Mouse (Mus musculus): ENCODE data around the gene Nlgn1. TPM values are rescaled to one million over a fixed set of nuclear protein-coding genes. Genes with fewer than 3 reads are reported as not detected.

Gene Nlgn1
- polyA plus RNA-seq, 2 experiments: not detected

GRCm38 (mm10) chr3:26002863-26003608 lies 329.2 kb downstream of the Nlgn1 start:
- Histone ChIP-seq H3K4me2 (ENCODE audit: low read depth) (no peak overlapping the region), H3K4me3 (ENCODE audit: insufficient read depth in 1 of 2, low read depth in 2 of 2, low read length in 2 of 2) (no peak overlapping the region), H3K9ac (replicated peaks) (no peak overlapping the region), H3K4me1 (replicated peaks; ENCODE audit: control insufficient read depth in 2 of 2, insufficient read depth in 2 of 2, low read length in 1 of 2) (no peaks in the 10 kb centered on the region), H3K27ac (no peak overlapping the region), H3K27me3 (ENCODE audit: control insufficient read depth, insufficient read depth, low read length) (no peaks in the 10 kb centered on the region), H3K9me3 (ENCODE audit: control insufficient read depth, low read length) (no peaks in the 10 kb centered on the region), H3K36me3 (replicated peaks; ENCODE audit: control insufficient read depth, insufficient read depth, low read depth) (no peaks in the 10 kb centered on the region)
- ATAC-seq (ENCODE audit: insufficient read depth) (no peak), DNase-seq (ENCODE audit: low read depth in 3 of 3, low spot score in 3 of 3) (no peak)
- no peak for TF ChIP-seq EP300 (IDR thresholded peaks at IDR 0.05; ENCODE audit: low read depth)
- TF ChIP-seq CTCF (IDR thresholded peaks at IDR 0.05; ENCODE audit: low read depth): no peak
- 62% methylated on average over 7 of the region's 7 CpGs for WGBS (ENCODE audit: insufficient replicate concordance)

GRCm38 (mm10) chr3:26002367-26002766 lies 329.9 kb downstream of the Nlgn1 start:
- no peaks in the 10 kb centered on the region for H3K4me1 ChIP-seq (replicated peaks; ENCODE audit: control insufficient read depth in 2 of 2, insufficient read depth in 2 of 2, low read length in 1 of 2)
- no peak overlapping the region for H3K4me3 ChIP-seq (ENCODE audit: insufficient read depth in 1 of 2, low read depth in 2 of 2, low read length in 2 of 2)
- H3K27ac ChIP-seq: no peak overlapping the region
- no peak overlapping the region for H3K4me2 ChIP-seq (ENCODE audit: low read depth)
- 22% methylated on average over 2 of the region's 2 CpGs for WGBS (ENCODE audit: insufficient replicate concordance)
- TF ChIP-seq EP300 (IDR thresholded peaks at IDR 0.05; ENCODE audit: low read depth) (no peak), CTCF (IDR thresholded peaks at IDR 0.05; ENCODE audit: low read depth) (no peak)
- DNase-seq (ENCODE audit: low read depth in 3 of 3, low spot score in 3 of 3) (no peak), ATAC-seq (ENCODE audit: insufficient read depth) (no peak)
- H3K9ac ChIP-seq (replicated peaks): no peak overlapping the region
- H3K9me3 ChIP-seq (ENCODE audit: control insufficient read depth, low read length): no peaks in the 10 kb centered on the region
- no peaks in the 10 kb centered on the region for H3K27me3 ChIP-seq (ENCODE audit: control insufficient read depth, insufficient read depth, low read length)
- H3K36me3 ChIP-seq (replicated peaks; ENCODE audit: control insufficient read depth, insufficient read depth, low read depth): no peaks in the 10 kb centered on the region

- TF ChIP-seq CTCF (IDR thresholded peaks at IDR 0.05; ENCODE audit: low read depth) (no peak), EP300 (IDR thresholded peaks at IDR 0.05; ENCODE audit: low read depth) (no peak)
- H3K4me3 ChIP-seq (ENCODE audit: insufficient read depth in 1 of 2, low read depth in 2 of 2, low read length in 2 of 2): no peak overlapping the region
- no peaks in the 10 kb centered on the region for H3K27me3 ChIP-seq (ENCODE audit: control insufficient read depth, insufficient read depth, low read length)
- no peaks in the 10 kb centered on the region for H3K4me1 ChIP-seq (replicated peaks; ENCODE audit: control insufficient read depth in 2 of 2, insufficient read depth in 2 of 2, low read length in 1 of 2)
- H3K4me2 ChIP-seq (ENCODE audit: low read depth): no peak overlapping the region
- no peaks in the 10 kb centered on the region for H3K36me3 ChIP-seq (replicated peaks; ENCODE audit: control insufficient read depth, insufficient read depth, low read depth)
- WGBS (ENCODE audit: insufficient replicate concordance): 52% methylated on average over 2 of the region's 2 CpGs
- no peak overlapping the region for H3K27ac ChIP-seq
- DNase-seq (ENCODE audit: low read depth in 3 of 3, low spot score in 3 of 3) (no peak), ATAC-seq (ENCODE audit: insufficient read depth) (no peak)
- no peak overlapping the region for H3K9ac ChIP-seq (replicated peaks)
- no peaks in the 10 kb centered on the region for H3K9me3 ChIP-seq (ENCODE audit: control insufficient read depth, low read length)
Measured at GRCm38 (mm10) chr3:25967546-25967945, 364.7 kb downstream of the Nlgn1 start.

- ATAC-seq (ENCODE audit: insufficient read depth) (no peak), DNase-seq (ENCODE audit: low read depth in 3 of 3, low spot score in 3 of 3) (no peak)
- no peaks in the 10 kb centered on the region for H3K36me3 ChIP-seq (replicated peaks; ENCODE audit: control insufficient read depth, insufficient read depth, low read depth)
- H3K27ac ChIP-seq: no peak overlapping the region
- H3K9ac ChIP-seq (replicated peaks): no peak overlapping the region
- no peaks in the 10 kb centered on the region for H3K9me3 ChIP-seq (ENCODE audit: control insufficient read depth, low read length)
- H3K4me2 ChIP-seq (ENCODE audit: low read depth): no peak overlapping the region
- no peak overlapping the region for H3K4me3 ChIP-seq (ENCODE audit: insufficient read depth in 1 of 2, low read depth in 2 of 2, low read length in 2 of 2)
- 66% methylated on average over 3 of the region's 3 CpGs for WGBS (ENCODE audit: insufficient replicate concordance)
- no peaks in the 10 kb centered on the region for H3K4me1 ChIP-seq (replicated peaks; ENCODE audit: control insufficient read depth in 2 of 2, insufficient read depth in 2 of 2, low read length in 1 of 2)
- no peaks in the 10 kb centered on the region for H3K27me3 ChIP-seq (ENCODE audit: control insufficient read depth, insufficient read depth, low read length)
- TF ChIP-seq CTCF (IDR thresholded peaks at IDR 0.05; ENCODE audit: low read depth) (no peak), EP300 (IDR thresholded peaks at IDR 0.05; ENCODE audit: low read depth) (no peak)
Measured at GRCm38 (mm10) chr3:25964237-25964636, 368.0 kb downstream of the Nlgn1 start.

- TF ChIP-seq EP300 (IDR thresholded peaks at IDR 0.05; ENCODE audit: low read depth) (no peak), CTCF (IDR thresholded peaks at IDR 0.05; ENCODE audit: low read depth) (no peak)
- Histone ChIP-seq H3K36me3 (replicated peaks; ENCODE audit: control insufficient read depth, insufficient read depth, low read depth) (no peaks in the 10 kb centered on the region), H3K4me2 (ENCODE audit: low read depth) (no peak overlapping the region), H3K4me3 (ENCODE audit: insufficient read depth in 1 of 2, low read depth in 2 of 2, low read length in 2 of 2) (no peak overlapping the region), H3K9me3 (ENCODE audit: control insufficient read depth, low read length) (no peaks in the 10 kb centered on the region), H3K4me1 (replicated peaks; ENCODE audit: control insufficient read depth in 2 of 2, insufficient read depth in 2 of 2, low read length in 1 of 2) (no peaks in the 10 kb centered on the region), H3K27me3 (ENCODE audit: control insufficient read depth, insufficient read depth, low read length) (no peaks in the 10 kb centered on the region), H3K9ac (replicated peaks) (no peak overlapping the region), H3K27ac (no peak overlapping the region)
- WGBS (ENCODE audit: insufficient replicate concordance): 56% methylated on average over 2 of the region's 2 CpGs
- no peak for ATAC-seq (ENCODE audit: insufficient read depth)
- DNase-seq (ENCODE audit: low read depth in 3 of 3, low spot score in 3 of 3): no peak
Measured at GRCm38 (mm10) chr3:25963568-25963967, 368.7 kb downstream of the Nlgn1 start.

Data from liver, embryonic 14.5 days (tissue).